Mouse (Mus musculus): Measurements from ENCODE around the gene Rubcn. TPM values are rescaled to one million over a fixed set of nuclear protein-coding genes. Genes with fewer than 3 reads are reported as not detected.

The Rubcn gene
- polyA plus RNA-seq, 1 experiment from 2014 or later = 12.4 TPM

GRCm38 (mm10) chr16:32861813-32862385, 15.7 kb downstream of the Rubcn start:
- H3K9me3 ChIP-seq (ENCODE audit: control insufficient read depth, low read length) = no peaks in the 10 kb centered on the region
- no peak for ATAC-seq (ENCODE audit: insufficient number of reproducible peaks, low FRiP score, low TSS enrichment, low read depth)
- no peaks in the 10 kb centered on the region for H3K27me3 ChIP-seq (ENCODE audit: control insufficient read depth, insufficient read depth, low read length)
- H3K4me3 ChIP-seq (ENCODE audit: low read depth, low read length) = no peak overlapping the region
- no peak for DNase-seq (ENCODE audit: low spot score)
- no peaks in the 10 kb centered on the region for H3K4me1 ChIP-seq (ENCODE audit: control insufficient read depth, insufficient read depth, low read length)
- H3K9ac ChIP-seq (ENCODE audit: low read length) = no peak overlapping the region
- H3K4me2 ChIP-seq (ENCODE audit: low read depth, severe bottlenecking) = no peak overlapping the region
- H3K36me3 ChIP-seq (ENCODE audit: control insufficient read depth, insufficient read depth, low read length) = no peaks in the 10 kb centered on the region
- no peak overlapping the region for H3K27ac ChIP-seq (replicated peaks; ENCODE audit: low read depth, low read length)
- WGBS = 90% methylated on average over 3 of the region's 3 CpGs

- DNase-seq (ENCODE audit: low spot score) (no peak), ATAC-seq (ENCODE audit: insufficient number of reproducible peaks, low FRiP score, low TSS enrichment, low read depth) (no peak)
- Histone ChIP-seq H3K4me3 (ENCODE audit: low read depth, low read length) (no peak overlapping the region), H3K36me3 (ENCODE audit: control insufficient read depth, insufficient read depth, low read length) (no peaks in the 10 kb centered on the region), H3K4me1 (ENCODE audit: control insufficient read depth, insufficient read depth, low read length) (no peaks in the 10 kb centered on the region), H3K27me3 (ENCODE audit: control insufficient read depth, insufficient read depth, low read length) (no peaks in the 10 kb centered on the region), H3K9ac (ENCODE audit: low read length) (no peak overlapping the region), H3K9me3 (ENCODE audit: control insufficient read depth, low read length) (no peaks in the 10 kb centered on the region), H3K27ac (replicated peaks; ENCODE audit: low read depth, low read length) (no peak overlapping the region), H3K4me2 (ENCODE audit: low read depth, severe bottlenecking) (no peak overlapping the region)
- 74% methylated on average over 12 of the region's 12 CpGs for WGBS
Observed at GRCm38 (mm10) chr16:32858771-32859636, 18.6 kb downstream of the Rubcn start.

GRCm38 (mm10) chr16:32858356-32858755, 19.2 kb downstream of the Rubcn start:
- Histone ChIP-seq H3K9me3 (ENCODE audit: control insufficient read depth, low read length) (no peaks in the 10 kb centered on the region), H3K4me2 (ENCODE audit: low read depth, severe bottlenecking) (no peak overlapping the region), H3K4me3 (ENCODE audit: low read depth, low read length) (no peak overlapping the region), H3K27me3 (ENCODE audit: control insufficient read depth, insufficient read depth, low read length) (no peaks in the 10 kb centered on the region), H3K9ac (ENCODE audit: low read length) (no peak overlapping the region), H3K36me3 (ENCODE audit: control insufficient read depth, insufficient read depth, low read length) (no peaks in the 10 kb centered on the region), H3K4me1 (ENCODE audit: control insufficient read depth, insufficient read depth, low read length) (no peaks in the 10 kb centered on the region), H3K27ac (replicated peaks; ENCODE audit: low read depth, low read length) (no peak overlapping the region)
- DNase-seq (ENCODE audit: low spot score) = no peak
- ATAC-seq (ENCODE audit: insufficient number of reproducible peaks, low FRiP score, low TSS enrichment, low read depth) = no peak
- WGBS = 85% methylated on average over 4 of the region's 4 CpGs

GRCm38 (mm10) chr16:32856751-32857150, 20.8 kb downstream of the Rubcn start:
- Histone ChIP-seq H3K4me1 (ENCODE audit: control insufficient read depth, insufficient read depth, low read length) (no peaks in the 10 kb centered on the region), H3K4me2 (ENCODE audit: low read depth, severe bottlenecking) (no peak overlapping the region), H3K9ac (ENCODE audit: low read length) (no peak overlapping the region), H3K27me3 (ENCODE audit: control insufficient read depth, insufficient read depth, low read length) (no peaks in the 10 kb centered on the region), H3K27ac (replicated peaks; ENCODE audit: low read depth, low read length) (no peak overlapping the region), H3K9me3 (ENCODE audit: control insufficient read depth, low read length) (no peaks in the 10 kb centered on the region), H3K36me3 (ENCODE audit: control insufficient read depth, insufficient read depth, low read length) (no peaks in the 10 kb centered on the region), H3K4me3 (ENCODE audit: low read depth, low read length) (no peak overlapping the region)
- ATAC-seq (ENCODE audit: insufficient number of reproducible peaks, low FRiP score, low TSS enrichment, low read depth) (no peak), DNase-seq (ENCODE audit: low spot score) (no peak)
- 83% methylated on average over 3 of the region's 3 CpGs for WGBS

- whole genome bisulfite sequencing = 87% methylated on average over 2 of the region's 2 CpGs
- no peak overlapping the region for H3K9ac ChIP-seq (ENCODE audit: low read length)
- no peaks in the 10 kb centered on the region for H3K9me3 ChIP-seq (ENCODE audit: control insufficient read depth, low read length)
- H3K27ac ChIP-seq (replicated peaks; ENCODE audit: low read depth, low read length) = no peak overlapping the region
- no peak overlapping the region for H3K4me3 ChIP-seq (ENCODE audit: low read depth, low read length)
- no peaks in the 10 kb centered on the region for H3K4me1 ChIP-seq (ENCODE audit: control insufficient read depth, insufficient read depth, low read length)
- DNase-seq (ENCODE audit: low spot score) (no peak), ATAC-seq (ENCODE audit: insufficient number of reproducible peaks, low FRiP score, low TSS enrichment, low read depth) (no peak)
- no peak overlapping the region for H3K4me2 ChIP-seq (ENCODE audit: low read depth, severe bottlenecking)
- H3K36me3 ChIP-seq (ENCODE audit: control insufficient read depth, insufficient read depth, low read length) = peaks cover 4% of the 10 kb centered on the region; the same call in 1 of the 2 replicates
- no peaks in the 10 kb centered on the region for H3K27me3 ChIP-seq (ENCODE audit: control insufficient read depth, insufficient read depth, low read length)
Observed at GRCm38 (mm10) chr16:32854050-32854571, 23.5 kb downstream of the Rubcn start.

GRCm38 (mm10) chr16:32853492-32854049, 24.0 kb downstream of the Rubcn start:
- no peaks in the 10 kb centered on the region for H3K4me1 ChIP-seq (ENCODE audit: control insufficient read depth, insufficient read depth, low read length)
- 80% methylated on average over 13 of the region's 13 CpGs for WGBS
- no peak for DNase-seq (ENCODE audit: low spot score)
- no peaks in the 10 kb centered on the region for H3K27me3 ChIP-seq (ENCODE audit: control insufficient read depth, insufficient read depth, low read length)
- H3K9ac ChIP-seq (ENCODE audit: low read length) = no peak overlapping the region
- ATAC-seq (ENCODE audit: insufficient number of reproducible peaks, low FRiP score, low TSS enrichment, low read depth) = no peak
- peaks cover 4% of the 10 kb centered on the region; the same call in 1 of the 2 replicates for H3K36me3 ChIP-seq (ENCODE audit: control insufficient read depth, insufficient read depth, low read length)
- H3K4me2 ChIP-seq (ENCODE audit: low read depth, severe bottlenecking) = no peak overlapping the region
- no peaks in the 10 kb centered on the region for H3K9me3 ChIP-seq (ENCODE audit: control insufficient read depth, low read length)
- no peak overlapping the region for H3K4me3 ChIP-seq (ENCODE audit: low read depth, low read length)
- no peak overlapping the region for H3K27ac ChIP-seq (replicated peaks; ENCODE audit: low read depth, low read length)

GRCm38 (mm10) chr16:32849042-32849830, 28.3 kb downstream of the Rubcn start:
- H3K9me3 ChIP-seq (ENCODE audit: control insufficient read depth, low read length) = no peaks in the 10 kb centered on the region
- 93% methylated on average over 11 of the region's 11 CpGs for WGBS
- peaks cover 11% of the 10 kb centered on the region; the same call in 1 of the 2 replicates for H3K36me3 ChIP-seq (ENCODE audit: control insufficient read depth, insufficient read depth, low read length)
- H3K4me2 ChIP-seq (ENCODE audit: low read depth, severe bottlenecking) = no peak overlapping the region
- no peak overlapping the region for H3K4me3 ChIP-seq (ENCODE audit: low read depth, low read length)
- DNase-seq (ENCODE audit: low spot score) = no peak
- H3K27me3 ChIP-seq (ENCODE audit: control insufficient read depth, insufficient read depth, low read length) = no peaks in the 10 kb centered on the region
- H3K27ac ChIP-seq (replicated peaks; ENCODE audit: low read depth, low read length) = no peak overlapping the region
- H3K9ac ChIP-seq (ENCODE audit: low read length) = no peak overlapping the region
- no peaks in the 10 kb centered on the region for H3K4me1 ChIP-seq (ENCODE audit: control insufficient read depth, insufficient read depth, low read length)
- ATAC-seq (ENCODE audit: insufficient number of reproducible peaks, low FRiP score, low TSS enrichment, low read depth) = no peak

GRCm38 (mm10) chr16:32847103-32847502, 30.5 kb downstream of the Rubcn start:
- no peaks in the 10 kb centered on the region for H3K4me1 ChIP-seq (ENCODE audit: control insufficient read depth, insufficient read depth, low read length)
- WGBS = 93% methylated on average over 11 of the region's 11 CpGs
- H3K27me3 ChIP-seq (ENCODE audit: control insufficient read depth, insufficient read depth, low read length) = no peaks in the 10 kb centered on the region
- DNase-seq (ENCODE audit: low spot score) (no peak), ATAC-seq (ENCODE audit: insufficient number of reproducible peaks, low FRiP score, low TSS enrichment, low read depth) (no peak)
- no peaks in the 10 kb centered on the region for H3K9me3 ChIP-seq (ENCODE audit: control insufficient read depth, low read length)
- H3K9ac ChIP-seq (ENCODE audit: low read length) = no peak overlapping the region
- H3K27ac ChIP-seq (replicated peaks; ENCODE audit: low read depth, low read length) = no peak overlapping the region
- peaks cover 14% of the 10 kb centered on the region; the same call in 1 of the 2 replicates for H3K36me3 ChIP-seq (ENCODE audit: control insufficient read depth, insufficient read depth, low read length)
- H3K4me2 ChIP-seq (ENCODE audit: low read depth, severe bottlenecking) = no peak overlapping the region
- H3K4me3 ChIP-seq (ENCODE audit: low read depth, low read length) = no peak overlapping the region

Measured in limb, embryonic 11.5 days (tissue).